Mouse (Mus musculus) Muller cell, postnatal 12 days (primary cell): ENCODE results near the gene Snrpf.
"Not testable (repeated sequence)": the region's sequence is repeated elsewhere in the genome, so short reads cannot be mapped to it uniquely, and the experiment has no call there.

Source experiments
- DNase-seq: peaks from one replicate; pipeline ENCODE4 v3.0.0-alpha.2; 2015; ENCODE audit errors: inconsistent ontology term

Gene Snrpf

DNA sequence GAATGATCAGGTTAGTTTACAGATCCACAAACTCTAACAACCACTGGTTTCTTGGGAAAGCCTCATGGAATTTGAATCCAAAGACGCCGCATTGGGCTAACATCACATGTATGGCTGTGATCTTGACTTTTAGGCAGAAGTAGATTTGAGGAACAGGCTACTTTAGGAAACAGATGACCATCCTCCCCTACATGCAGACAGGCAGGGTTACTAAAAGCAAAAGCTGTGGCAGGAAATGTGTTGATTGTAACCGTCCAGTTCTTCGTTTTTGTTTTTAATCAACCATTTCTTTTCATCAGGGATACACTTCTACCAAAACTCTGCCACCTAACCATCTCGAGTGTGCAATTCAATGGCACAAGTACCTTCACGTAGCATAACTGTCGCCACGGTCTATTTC, 13.5 kb downstream of the Snrpf start:
- no peak for DNase-seq

DNA sequence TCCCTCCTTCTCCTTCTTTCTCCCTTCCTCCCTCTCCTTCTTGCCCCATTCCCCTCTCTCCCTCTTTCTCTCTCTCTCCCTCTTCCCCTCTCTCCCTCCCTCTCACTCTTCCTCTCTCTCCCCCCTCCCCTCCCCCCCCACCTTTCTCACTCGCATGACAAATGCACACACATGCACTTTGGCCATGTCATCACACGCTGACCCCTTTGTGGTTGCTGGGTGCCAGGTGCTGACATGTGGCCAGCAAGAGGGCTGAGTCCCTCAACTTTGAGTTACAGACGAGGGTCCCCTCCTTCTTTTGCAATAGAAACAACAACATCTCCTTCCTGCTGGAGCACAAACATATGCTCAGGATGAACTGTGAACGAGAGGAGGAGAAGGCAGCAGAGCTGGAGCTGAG, 14.5 kb downstream of the Snrpf start:
- DNase-seq: no peak

DNA sequence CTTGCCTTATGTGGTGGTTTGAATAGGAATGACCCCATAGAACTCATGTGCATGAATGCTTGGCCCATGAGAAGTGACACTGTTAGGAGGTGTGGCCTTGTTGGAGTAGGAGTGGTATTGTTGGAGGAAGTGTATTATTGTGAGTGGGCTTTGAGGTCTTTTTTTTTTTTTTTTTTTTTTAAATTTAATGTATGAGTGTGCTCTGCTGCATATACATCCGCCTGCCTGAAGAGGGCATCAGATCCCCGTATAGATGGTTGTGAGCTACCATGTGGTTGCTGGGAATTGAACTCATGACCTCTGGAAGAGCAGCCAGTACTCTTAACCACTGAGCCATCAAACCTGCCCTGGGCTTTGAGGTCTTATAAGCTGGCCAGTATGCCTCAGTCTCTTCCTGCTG, 17.3 kb downstream of the Snrpf start:
- no peak for DNase-seq

DNA sequence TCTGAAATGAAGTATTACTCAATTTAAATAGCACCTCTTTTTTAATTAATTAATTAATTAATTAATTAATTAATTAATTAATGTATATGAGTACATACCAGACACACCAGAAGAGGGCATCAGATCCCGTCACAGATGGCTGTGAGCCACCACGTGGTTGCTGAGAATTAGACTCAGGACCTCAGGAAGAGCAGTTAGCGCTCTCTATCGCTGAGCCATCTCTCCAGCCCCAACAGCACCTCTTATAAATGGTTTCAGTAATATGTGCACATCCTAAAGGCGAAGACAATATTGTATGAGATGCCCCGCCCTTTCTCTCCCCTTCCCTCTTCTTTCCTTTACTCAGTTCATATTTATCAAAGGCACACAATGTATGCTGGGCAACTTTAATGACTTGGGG, 20.8 kb downstream of the Snrpf start:
- DNase-seq: no peak

DNA sequence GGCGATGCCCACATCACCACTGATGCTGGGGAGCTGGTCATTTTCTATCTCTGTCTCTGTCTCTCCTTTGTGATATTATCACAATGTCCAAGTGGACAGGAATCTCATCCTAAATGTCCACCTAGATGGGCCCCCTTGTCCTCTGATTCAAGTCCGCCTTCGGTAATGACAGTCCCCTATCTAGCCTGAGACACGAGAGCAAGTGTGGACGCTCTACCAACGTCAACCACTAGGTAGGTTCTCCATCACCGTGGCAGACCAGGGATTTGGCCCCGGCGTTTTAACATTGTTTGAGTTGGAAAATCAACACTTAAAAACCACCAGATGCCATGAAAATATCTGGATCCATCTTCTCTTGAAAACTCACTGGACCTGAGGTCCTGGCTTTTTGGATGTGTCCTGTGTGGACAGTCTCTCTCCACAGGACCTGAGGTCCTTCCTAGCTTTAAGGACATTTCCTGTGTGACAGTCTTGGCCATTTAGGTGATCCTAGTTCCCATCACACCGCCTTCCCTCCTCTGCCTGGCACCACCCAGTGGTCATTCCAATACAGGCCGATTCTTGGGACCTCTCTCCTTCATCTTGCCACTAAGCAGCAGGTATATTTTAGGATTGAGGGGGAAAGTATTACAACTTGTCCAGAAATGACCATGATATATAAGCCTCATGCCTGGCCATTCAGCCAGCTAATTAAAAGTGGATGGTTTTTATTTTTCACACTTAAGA, 21.5 kb downstream of the Snrpf start:
- no peak for DNase-seq

DNA sequence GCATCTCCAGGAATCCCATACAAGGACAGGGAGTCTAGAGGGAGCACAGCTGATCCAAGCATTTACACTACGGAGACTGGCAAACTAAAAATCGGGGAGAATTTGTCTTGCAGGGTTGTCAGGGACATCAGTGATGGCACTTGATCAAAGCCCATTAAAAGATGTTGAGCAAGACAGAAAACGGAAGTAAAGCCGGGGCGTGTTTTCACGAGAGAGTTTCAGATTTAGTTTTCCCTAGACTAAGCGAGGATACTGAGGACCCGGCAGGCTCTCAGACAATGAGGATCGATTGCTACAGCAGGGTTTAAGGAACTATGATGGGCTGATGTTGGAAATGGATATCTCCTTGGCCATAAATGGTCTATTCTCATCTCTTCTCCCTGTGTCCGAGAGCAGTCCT, 22.4 kb downstream of the Snrpf start:
- no peak for DNase-seq

DNA sequence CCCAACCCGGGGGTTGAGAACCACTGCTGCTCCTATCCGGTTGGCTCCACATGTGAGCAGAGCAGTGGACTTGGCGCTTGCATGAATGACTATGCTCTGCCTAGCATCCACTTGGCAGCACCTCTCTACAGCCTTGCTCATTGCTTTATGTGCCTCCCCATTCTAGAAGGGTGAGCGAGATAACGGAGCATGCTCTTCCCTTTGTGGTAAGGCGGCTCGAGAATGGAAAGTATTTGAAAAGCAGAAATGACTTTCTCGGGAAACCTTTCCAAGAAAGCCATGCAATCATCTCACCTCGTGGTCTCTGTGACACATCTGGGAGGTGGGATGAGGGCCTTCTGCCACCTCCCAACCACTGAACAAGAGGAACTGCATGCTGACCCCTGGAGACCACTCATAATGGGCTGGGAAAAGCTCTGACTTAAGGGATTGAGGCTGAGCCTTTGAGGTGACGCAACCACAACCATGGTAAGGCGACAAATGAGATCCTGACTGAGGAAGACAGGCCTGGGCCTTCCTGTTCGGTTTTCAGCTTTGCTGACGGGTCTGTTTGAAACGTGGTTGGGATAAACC, 24.9 kb downstream of the Snrpf start:
- DNase-seq: no peak

DNA sequence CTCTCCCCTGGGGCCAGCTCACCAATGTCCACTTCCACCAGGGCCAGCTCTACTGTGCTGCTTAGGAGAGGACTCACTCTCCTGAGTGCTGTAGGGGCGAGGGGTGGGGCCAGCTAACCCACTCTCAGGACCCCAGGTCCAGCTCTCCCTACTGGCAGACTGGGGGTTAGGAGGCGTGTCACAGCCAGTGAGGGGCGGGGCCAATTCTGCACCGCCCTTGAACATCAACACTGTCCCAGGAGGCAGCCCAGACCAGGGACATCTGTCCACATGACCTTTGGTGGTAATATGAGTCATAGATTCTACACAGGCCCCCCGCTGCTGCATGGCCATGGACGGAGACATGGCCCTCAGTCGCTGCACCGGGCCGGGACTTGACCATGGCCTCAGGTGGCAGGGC, 29.7 kb downstream of the Snrpf start:
- DNase-seq: no peak

DNA sequence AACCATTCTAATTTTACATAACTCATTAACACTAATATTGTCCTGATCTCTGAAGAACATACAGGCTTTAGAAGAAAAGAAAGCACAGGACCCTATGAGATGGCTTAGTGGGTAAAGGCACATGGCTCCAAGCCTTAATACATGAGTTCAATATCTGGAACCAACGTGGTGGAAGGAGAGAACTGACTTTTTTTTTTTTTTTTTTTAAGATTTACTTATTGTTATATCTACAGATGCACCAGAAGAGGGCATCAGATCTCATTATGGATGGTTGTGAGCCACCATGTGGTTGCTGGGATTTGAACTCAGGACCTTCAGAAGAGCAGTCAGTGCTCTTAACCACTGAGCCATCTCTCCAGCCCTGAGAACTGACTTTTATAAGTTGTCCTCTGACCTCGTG, 31.5 kb downstream of the Snrpf start:
- DNase-seq: not testable (repeated sequence)

DNA sequence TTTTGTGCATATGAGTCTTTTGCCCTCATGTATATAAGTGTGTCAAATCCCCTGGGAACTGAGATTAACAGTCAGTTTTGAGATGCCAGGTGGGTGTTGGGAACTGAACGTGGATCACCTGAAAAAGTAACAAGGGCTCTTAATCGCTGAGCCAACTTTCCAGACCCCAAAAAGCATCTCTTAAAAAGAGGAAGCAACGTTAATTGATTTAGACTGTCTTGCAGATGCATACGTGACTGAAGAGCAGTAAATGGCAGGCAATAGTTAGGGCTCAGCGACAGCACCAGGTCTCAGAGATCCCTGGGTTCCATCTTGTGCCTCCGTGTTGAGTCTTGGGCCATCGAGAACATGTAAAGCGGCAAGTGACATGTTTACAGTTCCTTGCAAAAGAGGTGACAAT, 36.9 kb downstream of the Snrpf start:
- DNase-seq: no peak

DNA sequence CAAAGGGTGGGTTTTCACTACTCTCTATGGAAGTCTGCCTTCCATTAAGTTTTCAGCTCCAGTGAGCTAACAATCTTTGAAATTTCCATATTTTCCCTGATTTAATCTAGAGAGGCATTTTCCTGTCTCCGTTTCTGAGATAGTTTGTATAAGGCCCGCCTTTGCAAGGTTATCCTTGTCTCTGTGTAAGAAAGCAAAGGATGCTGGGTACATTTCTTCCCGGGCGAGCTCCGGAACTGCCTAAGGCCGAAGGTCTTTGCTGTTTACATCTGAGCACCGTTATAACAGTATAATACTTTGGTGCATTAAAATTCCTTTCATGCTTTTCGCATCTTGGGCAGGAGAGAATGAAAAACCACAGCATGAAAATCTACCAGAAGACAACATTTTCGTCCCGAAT, 39.7 kb downstream of the Snrpf start:
- DNase-seq: no peak

DNA sequence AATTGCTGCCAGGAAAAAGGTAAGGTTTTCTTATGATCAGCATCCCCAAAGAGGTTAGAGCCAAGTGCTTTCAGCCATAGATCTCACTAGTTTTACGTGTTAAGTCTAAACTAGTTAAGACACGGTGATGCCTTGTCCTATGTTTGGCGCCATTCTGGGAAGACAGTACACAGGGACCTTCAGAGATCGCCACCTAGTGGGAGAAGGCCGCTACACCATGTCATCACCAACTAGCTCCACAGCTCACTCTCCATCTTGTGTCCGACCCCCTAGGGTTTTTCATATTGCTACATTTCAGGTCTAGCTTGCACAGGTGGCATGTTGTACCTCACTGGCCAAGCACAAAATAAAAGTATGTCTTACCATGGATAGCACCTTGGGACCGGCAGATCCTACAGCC, 40.5 kb downstream of the Snrpf start:
- peak; percentile 54 for DNase-seq

DNA sequence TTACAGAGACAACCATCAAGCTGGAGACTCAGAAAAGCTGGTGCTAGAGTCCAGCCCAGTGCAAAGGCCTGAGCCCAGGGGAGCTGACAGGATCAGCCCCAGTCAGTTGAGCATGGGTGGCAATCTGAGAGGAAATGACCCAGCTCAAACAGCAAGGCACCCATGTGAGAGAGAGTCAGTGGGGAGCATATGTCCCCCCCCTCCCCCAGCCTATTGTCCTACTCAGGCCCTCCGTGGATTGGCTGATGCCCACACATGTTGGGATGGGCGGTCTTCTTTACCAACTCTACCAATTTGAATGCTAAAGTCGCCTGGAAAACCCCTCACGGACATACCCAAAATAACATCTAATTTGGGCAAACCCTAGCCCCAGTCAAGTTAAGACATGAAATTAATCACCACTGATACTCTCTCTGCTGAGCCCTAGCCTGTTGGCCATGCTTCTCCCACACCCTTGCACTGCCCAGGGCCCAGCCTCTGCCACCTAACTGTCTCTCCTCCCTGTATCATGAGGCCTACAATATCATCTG, 41.7 kb downstream of the Snrpf start:
- no peak for DNase-seq

DNA sequence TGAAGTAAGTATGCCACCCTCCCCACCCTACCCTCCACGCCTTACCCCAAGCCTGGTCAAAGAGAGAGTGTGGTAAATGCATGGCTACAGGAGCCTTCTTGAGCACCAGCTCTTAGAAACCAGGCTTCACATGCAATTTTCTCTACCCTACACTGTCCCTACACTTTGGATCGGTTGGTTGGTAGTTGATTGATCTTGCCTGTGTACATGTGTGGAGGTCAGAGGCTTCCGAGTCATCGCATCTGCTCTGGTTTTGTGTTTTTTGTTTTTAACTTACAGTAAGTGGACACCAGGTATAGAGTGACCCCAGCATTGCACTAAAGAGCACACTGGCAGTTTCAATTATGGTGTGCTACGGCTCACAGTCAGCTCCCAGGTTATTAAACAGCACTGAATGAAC, 45.3 kb downstream of the Snrpf start:
- DNase-seq: no peak

DNA sequence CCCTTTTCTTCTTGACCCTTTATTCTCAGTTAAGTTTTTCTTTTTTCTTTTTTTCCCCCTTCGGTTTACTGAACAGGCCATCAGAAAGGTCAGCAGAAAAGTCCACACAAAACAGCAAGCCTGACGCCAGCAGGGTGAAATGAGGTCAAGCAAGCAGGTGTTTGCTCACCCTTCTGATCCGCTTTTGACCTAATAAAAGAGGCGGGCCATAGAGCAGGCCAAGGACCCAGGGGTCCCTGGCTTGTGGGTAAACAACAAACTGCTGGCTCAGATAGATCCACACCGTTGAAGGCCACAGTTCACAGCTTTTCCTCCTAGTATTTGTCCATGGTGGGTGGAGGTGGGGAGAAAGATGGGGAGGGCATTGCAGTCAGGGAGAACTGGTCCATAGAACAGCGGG, 46.3 kb downstream of the Snrpf start:
- no peak for DNase-seq

DNA sequence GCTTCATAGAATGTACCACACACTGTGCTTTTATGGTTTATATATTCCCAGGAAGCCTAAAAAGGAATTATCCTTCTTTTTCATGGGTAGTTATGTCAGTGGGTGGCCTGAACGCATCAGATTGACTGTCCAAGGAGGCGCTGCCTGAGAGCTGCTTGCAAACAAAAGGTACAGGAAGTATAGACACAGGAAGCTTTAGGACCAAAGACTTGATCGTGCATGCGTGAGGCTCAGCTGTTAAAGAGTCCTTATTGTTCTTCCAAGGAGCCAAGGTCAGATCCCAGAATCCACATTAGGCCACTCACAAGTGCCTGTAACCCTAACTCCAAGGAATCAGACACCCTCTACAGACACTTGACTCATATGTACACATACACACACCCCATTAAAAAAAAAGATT, 47.1 kb downstream of the Snrpf start:
- no peak for DNase-seq

DNA sequence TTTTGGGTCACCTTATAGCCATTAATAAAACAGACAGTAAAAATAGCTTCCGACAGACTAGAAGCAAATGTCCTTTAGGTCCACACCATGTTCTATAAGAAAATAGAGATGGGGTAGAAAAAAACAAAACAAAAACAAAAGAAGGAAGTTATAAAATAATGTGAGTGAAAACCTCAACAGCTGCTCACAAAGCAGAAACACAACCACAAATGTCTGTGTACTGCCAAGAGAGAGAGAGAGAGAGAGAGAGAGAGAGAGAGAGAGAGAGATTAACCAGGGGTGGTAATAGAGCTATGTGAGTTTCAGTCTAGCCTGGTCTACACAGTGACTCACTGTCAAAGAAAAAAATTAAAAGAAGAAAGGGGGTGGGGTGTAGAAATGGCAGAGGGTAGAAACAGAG, 47.9 kb downstream of the Snrpf start:
- DNase-seq: no peak

DNA sequence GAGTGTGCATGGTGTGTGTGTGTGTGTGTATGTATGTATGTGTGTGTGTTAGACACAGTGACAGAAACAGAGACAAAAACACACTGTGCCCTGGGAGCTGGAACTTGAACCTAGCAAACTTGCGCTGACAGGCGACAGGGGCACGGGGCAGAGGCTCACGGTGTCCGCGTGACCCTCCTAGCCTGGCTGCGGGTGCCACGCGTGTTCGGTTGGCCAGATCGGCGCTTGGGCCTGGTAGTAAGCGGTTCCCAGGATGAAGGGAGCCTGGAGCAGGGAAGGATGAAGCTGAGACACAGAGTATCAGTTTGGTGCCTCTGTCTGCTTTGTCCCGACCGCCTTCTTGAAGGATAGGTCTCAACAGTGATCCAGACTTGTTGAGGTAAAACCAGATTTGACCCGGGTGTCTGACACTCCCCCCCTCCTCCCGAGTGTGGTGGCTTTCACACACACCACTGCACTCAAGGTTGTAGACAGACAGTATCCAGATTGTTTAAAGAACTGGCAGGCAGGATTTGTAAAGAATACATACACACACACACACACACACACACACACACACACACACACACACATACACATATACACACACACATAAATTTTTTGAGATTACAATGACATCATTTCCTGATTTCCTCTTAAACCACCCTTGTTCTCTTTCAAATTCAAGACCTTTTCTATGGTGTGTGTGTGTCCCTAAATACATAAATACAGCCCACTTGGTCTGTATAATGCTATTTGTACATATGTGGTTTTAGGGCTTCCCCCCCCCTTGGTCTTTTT, 48.9 kb downstream of the Snrpf start, which contains the start of gene Ccdc38:
TSS of gene Ccdc38 (plus strand) at position 202 of the 780 bp plus-strand sequence.
- DNase-seq: no peak

DNA sequence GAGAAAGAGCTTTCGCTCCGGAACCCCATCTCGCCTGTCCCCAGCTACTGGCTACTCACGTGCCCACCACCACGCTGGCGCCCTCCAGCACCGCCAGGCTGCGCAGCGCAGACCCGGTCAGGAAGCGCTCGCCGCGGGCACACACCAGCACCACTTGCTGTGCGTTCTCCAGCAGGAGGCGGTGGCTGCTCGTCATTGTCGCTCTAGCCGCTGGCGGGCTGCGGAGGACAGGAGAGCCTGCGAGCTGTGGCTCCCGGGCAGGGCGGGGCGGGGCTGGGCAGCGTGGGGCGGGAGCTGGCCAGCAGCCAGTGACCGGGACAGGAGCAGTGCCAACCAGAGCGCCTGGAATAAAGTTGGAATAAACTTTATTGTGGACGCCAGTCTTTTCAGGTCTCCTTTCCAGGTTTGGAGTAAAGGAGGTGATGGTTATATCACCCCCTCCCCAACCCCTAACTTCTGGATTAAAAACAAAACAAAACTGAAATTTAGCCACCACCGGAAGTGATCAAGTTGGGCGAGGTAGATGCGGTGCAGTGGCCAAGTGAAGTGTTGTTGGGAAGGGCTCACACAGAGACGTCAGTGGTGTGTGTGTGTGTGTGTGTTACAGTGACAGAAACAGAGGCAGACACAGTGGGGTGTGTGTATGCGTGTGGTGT, 49.6 kb downstream of the Snrpf start, which contains the start of gene Amdhd1:
TSS of gene Amdhd1 (minus strand) at position 259 of the 656 bp plus-strand sequence.
- DNase-seq: peak; percentile 90

DNA sequence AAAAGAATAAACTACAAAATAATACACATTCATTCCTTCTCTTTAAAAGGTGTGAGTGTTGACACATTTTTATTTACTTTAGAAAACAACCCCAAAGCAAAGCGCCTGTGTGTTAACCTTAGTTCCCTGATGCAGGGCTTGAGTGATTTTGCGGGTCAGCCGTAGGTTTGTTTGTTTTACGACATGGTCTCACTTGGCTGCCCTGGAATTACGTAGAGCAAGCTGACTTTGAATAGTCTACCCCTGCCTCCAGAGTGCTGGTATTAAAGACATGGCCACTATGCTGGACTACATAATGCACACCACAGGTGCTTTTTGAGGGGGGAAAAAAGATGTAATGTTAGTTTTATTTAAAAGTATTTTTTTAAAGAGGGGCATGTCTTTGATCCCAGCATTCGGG, 50.7 kb downstream of the Snrpf start:
- DNase-seq: no peak

DNA sequence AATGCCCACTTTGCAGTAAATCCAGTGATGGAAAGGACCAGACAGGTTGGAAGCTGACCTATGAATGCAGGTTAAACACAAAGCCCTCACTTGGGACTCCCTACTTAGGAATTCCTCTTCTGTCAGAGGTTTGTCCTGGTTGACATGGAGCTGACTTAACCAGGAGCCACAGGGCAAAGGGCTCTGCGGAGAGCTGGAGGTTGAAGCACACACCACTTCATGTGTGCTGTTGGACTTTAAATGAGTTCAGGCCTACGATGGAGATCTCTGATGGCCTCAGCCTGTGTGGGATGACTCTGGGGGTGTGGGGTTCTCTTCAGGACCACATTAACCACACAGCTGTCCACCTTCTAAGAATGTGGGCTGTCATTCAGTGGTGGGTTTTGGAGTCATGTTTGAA, 51.2 kb downstream of the Snrpf start:
- DNase-seq: no peak
